Mouse (Mus musculus) heart, postnatal 14 days (tissue): Measurements from ENCODE around the gene Neb. TPM values are rescaled to one million over a fixed set of nuclear protein-coding genes. Genes with fewer than 3 reads are reported as not detected.

Source experiments
- DNase-seq, 2 experiments: peaks; one replicate each; pipeline ENCODE4 v3.0.0; 2021 to 2022
- intact Hi-C: fragments of 180-260 bp; cut with DNase I; formaldehyde crosslinking; loops from one replicate; pipeline ENCODE4 v1.15.1; 2025
- total RNA-seq, 2 experiments: library from RNA; stranded (reverse); gene quantifications; 2 replicates each; pipeline ENCODE4 v1.2.3; 2021

Neb gene
- total RNA-seq, 2 experiments from 2014 or later = 2.5 to 2.8 TPM

GRCm38 (mm10) chr2:52378848-52379261 is 581 bp upstream of the Neb start:
- no peak for DNase-seq

GRCm38 (mm10) chr2:52377706-52378447 is 397 bp downstream of the Neb start:
- DNase-seq = no peak
- intact Hi-C loops = no loop called here

More at GRCm38 (mm10) chr2:52378848-52379261, 581 bp upstream of the Neb start:
- intact Hi-C loops = no loop called here

GRCm38 (mm10) chr2:52374706-52375105 is 3.6 kb downstream of the Neb start:
- intact Hi-C loops = no loop called here
- DNase-seq = no peak

GRCm38 (mm10) chr2:52372480-52372879 is 5.8 kb downstream of the Neb start:
- intact Hi-C loops = no loop called here
- DNase-seq = no peak

GRCm38 (mm10) chr2:52372080-52372479 is 6.2 kb downstream of the Neb start:
- DNase-seq = no peak
- intact Hi-C loops = no loop called here

- intact Hi-C loops = no loop called here
- peak; percentile 43 to 56 for DNase-seq
Observed at GRCm38 (mm10) chr2:52371066-52371465, 7.2 kb downstream of the Neb start.

- DNase-seq = no peak
- intact Hi-C loops = no loop called here
Observed at GRCm38 (mm10) chr2:52369622-52370021, 8.7 kb downstream of the Neb start.

- no peak for DNase-seq
- intact Hi-C loops = no loop called here
Observed at GRCm38 (mm10) chr2:52367665-52368064, 10.6 kb downstream of the Neb start.

GRCm38 (mm10) chr2:52367248-52367647 is 11.0 kb downstream of the Neb start:
- intact Hi-C loops = no loop called here

GRCm38 (mm10) chr2:52361086-52361485 is 17.2 kb downstream of the Neb start:
- intact Hi-C loops = no loop called here
- DNase-seq = no peak

More at GRCm38 (mm10) chr2:52367248-52367647, 11.0 kb downstream of the Neb start:
- DNase-seq = no peak

GRCm38 (mm10) chr2:52359722-52360121 is 18.6 kb downstream of the Neb start:
- intact Hi-C loops = no loop called here

GRCm38 (mm10) chr2:52358156-52358555 is 20.1 kb downstream of the Neb start:
- DNase-seq = no peak
- intact Hi-C loops = no loop called here

More at GRCm38 (mm10) chr2:52359722-52360121, 18.6 kb downstream of the Neb start:
- DNase-seq = no peak

- intact Hi-C loops = no loop called here
- DNase-seq = no peak
Observed at GRCm38 (mm10) chr2:52351029-52351428, 27.2 kb downstream of the Neb start.

- intact Hi-C loops = no loop called here
- DNase-seq = no peak
Observed at GRCm38 (mm10) chr2:52340990-52341389, 37.3 kb downstream of the Neb start.

- intact Hi-C loops = no loop called here
Observed at GRCm38 (mm10) chr2:52335556-52335955, 42.7 kb downstream of the Neb start.

GRCm38 (mm10) chr2:52335087-52335486 is 43.2 kb downstream of the Neb start:
- intact Hi-C loops = no loop called here

More at GRCm38 (mm10) chr2:52335556-52335955, 42.7 kb downstream of the Neb start:
- DNase-seq = no peak

GRCm38 (mm10) chr2:52333535-52333934 is 44.7 kb downstream of the Neb start:
- intact Hi-C loops = no loop called here
- no peak for DNase-seq

More at GRCm38 (mm10) chr2:52335087-52335486, 43.2 kb downstream of the Neb start:
- no peak for DNase-seq

- intact Hi-C loops = no loop called here
- no peak for DNase-seq
Observed at GRCm38 (mm10) chr2:52331761-52332160, 46.5 kb downstream of the Neb start.

GRCm38 (mm10) chr2:52327244-52327815 is 50.9 kb downstream of the Neb start:
- intact Hi-C loops = no loop called here
- DNase-seq = no peak

GRCm38 (mm10) chr2:52321866-52322265 is 56.4 kb downstream of the Neb start:
- intact Hi-C loops = no loop called here
- DNase-seq = no peak

GRCm38 (mm10) chr2:52320175-52320574 is 58.1 kb downstream of the Neb start:
- DNase-seq = no peak
- intact Hi-C loops = no loop called here

- DNase-seq = peak; percentile 5 to 6
- intact Hi-C loops = no loop called here
Observed at GRCm38 (mm10) chr2:52319020-52319567, 59.2 kb downstream of the Neb start.
